Mouse (Mus musculus) gastrocnemius, adult 18-20 months (tissue): ENCODE measurements around the gene Adgre5. TPM values are rescaled to one million over a fixed set of nuclear protein-coding genes. Genes with fewer than 3 reads are reported as not detected.
A peak's percentile ranks its signal among the peaks of the same experiment; 100 is the strongest.

Experiments used
- DNase-seq: peaks from one replicate; pipeline ENCODE4 v3.0.0; 2021; ENCODE audit warnings: low spot score
- long read RNA-seq, 2 experiments: library from polyadenylated mRNA; stranded (forward); transcript quantifications; one replicate each; pipeline ENCODE4 v2.0.0; 2021
- total RNA-seq, 2 experiments: library from RNA; stranded (reverse); gene quantifications; 2 replicates each; pipeline ENCODE4 v1.2.3; 2021

Gene Adgre5
- total RNA-seq: 10 to 100 TPM; 16.9 to 22.9 TPM
- long read RNA-seq, experiment 1, transcript Adgre5-201 (18 exons, 2,986 nt): major isoform, 5 of 9 reads
- long read RNA-seq, experiment 1, partial matches to known transcripts: 1 of 9 reads
- long read RNA-seq, experiment 1, other reads (novel, unspliced or antisense): 0 of 9 reads
- long read RNA-seq, experiment 2, transcript Adgre5-201 (18 exons, 2,986 nt): major isoform, 5 of 11 reads
- long read RNA-seq, experiment 2, partial matches to known transcripts: 2 of 11 reads
- long read RNA-seq, experiment 2, other reads (novel, unspliced or antisense): 3 of 11 reads

GRCm38 (mm10) chr8:83740976-83741741 is at the start of gene Adgre5:
TSS of gene Adgre5 (minus strand) at chr8:83741326.
- DNase-seq: peak; percentile 69

- no peak for DNase-seq
Observed at GRCm38 (mm10) chr8:83789826-83790225, 48.7 kb upstream of the Adgre5 start.

- DNase-seq: no peak
Observed at GRCm38 (mm10) chr8:83785046-83785445, 43.9 kb upstream of the Adgre5 start.

GRCm38 (mm10) chr8:83782832-83783558 is 41.9 kb upstream of the Adgre5 start:
- peak; percentile 78 for DNase-seq

- no peak for DNase-seq
Observed at GRCm38 (mm10) chr8:83779610-83780009, 38.5 kb upstream of the Adgre5 start.

GRCm38 (mm10) chr8:83778051-83778450 is 36.9 kb upstream of the Adgre5 start:
- no peak for DNase-seq

GRCm38 (mm10) chr8:83776632-83777031 is 35.5 kb upstream of the Adgre5 start:
- no peak for DNase-seq

GRCm38 (mm10) chr8:83774221-83774620 is 33.1 kb upstream of the Adgre5 start:
- no peak for DNase-seq

- DNase-seq: no peak
Observed at GRCm38 (mm10) chr8:83773452-83773846, 32.3 kb upstream of the Adgre5 start.

- peak; percentile 48 for DNase-seq
Observed at GRCm38 (mm10) chr8:83772701-83773451, 31.8 kb upstream of the Adgre5 start.

- no peak for DNase-seq
Observed at GRCm38 (mm10) chr8:83771791-83772190, 30.7 kb upstream of the Adgre5 start.

GRCm38 (mm10) chr8:83770669-83771068 is 29.5 kb upstream of the Adgre5 start:
- no peak for DNase-seq

GRCm38 (mm10) chr8:83769720-83770119 is 28.6 kb upstream of the Adgre5 start:
- DNase-seq: no peak

- no peak for DNase-seq
Observed at GRCm38 (mm10) chr8:83768526-83768925, 27.4 kb upstream of the Adgre5 start.

- DNase-seq: no peak
Observed at GRCm38 (mm10) chr8:83767442-83767841, 26.3 kb upstream of the Adgre5 start.

- no peak for DNase-seq
Observed at GRCm38 (mm10) chr8:83765663-83766062, 24.5 kb upstream of the Adgre5 start.

- no peak for DNase-seq
Observed at GRCm38 (mm10) chr8:83764717-83765116, 23.6 kb upstream of the Adgre5 start.

GRCm38 (mm10) chr8:83764116-83764515 is 23.0 kb upstream of the Adgre5 start:
- DNase-seq: no peak

- DNase-seq: no peak
Observed at GRCm38 (mm10) chr8:83759231-83759759, 18.2 kb upstream of the Adgre5 start.

GRCm38 (mm10) chr8:83758298-83758697 is 17.2 kb upstream of the Adgre5 start:
- DNase-seq: no peak

GRCm38 (mm10) chr8:83757084-83757607 is 16.0 kb upstream of the Adgre5 start:
- DNase-seq: no peak
